Mouse (Mus musculus): ENCODE measurements around the gene Fau. TPM values are rescaled to one million over a fixed set of nuclear protein-coding genes. Genes with fewer than 3 reads are reported as not detected.

The Fau gene
- polyA plus RNA-seq, 1 experiment from 2014 or later: 1,123 TPM

GRCm38 (mm10) chr19:6069851-6070250 is 12.2 kb downstream of the Fau start:
- no peak for DNase-seq (ENCODE audit: low read depth, low spot score)
- ChIA-PET CTCF (no interaction called here), POLR2A (interaction anchor here (0.6 kb wide), 1 partner anchor 653 kb away, joined by 5 read pairs; no protein-coding TSS in a partner anchor)

GRCm38 (mm10) chr19:6070571-6071250 is 13.1 kb downstream of the Fau start:
- H3K27me3 ChIP-seq: no peaks in the 10 kb centered on the region
- in situ Hi-C loops (cut with MboI; ENCODE audit: low pct_unique_long_range_greater_than_20kb): no loop called here
- ChIA-PET CTCF (no interaction called here), POLR2A (interaction anchor here (0.5 to 0.6 kb wide), 2 partner anchors 22 to 654 kb away, joined by 5 read pairs; no protein-coding TSS in a partner anchor)
- no peak for DNase-seq (ENCODE audit: low read depth, low spot score)
- no peak for ATAC-seq
- TF ChIP-seq CTCF (IDR thresholded peaks at IDR 0.05): no peak

More at GRCm38 (mm10) chr19:6069851-6070250, 12.2 kb downstream of the Fau start:
- no peak for TF ChIP-seq CTCF (IDR thresholded peaks at IDR 0.05)
- H3K27me3 ChIP-seq: no peaks in the 10 kb centered on the region
- no peak for ATAC-seq
- in situ Hi-C loops (cut with MboI; ENCODE audit: low pct_unique_long_range_greater_than_20kb): no loop called here

- in situ Hi-C loops (cut with MboI; ENCODE audit: low pct_unique_long_range_greater_than_20kb): no loop called here
- no peak for TF ChIP-seq CTCF (IDR thresholded peaks at IDR 0.05)
- ATAC-seq (no peak), DNase-seq (ENCODE audit: low read depth, low spot score) (no peak)
- POLR2A ChIA-PET: interaction anchor here (0.5 kb wide), 1 partner anchor 22 kb away, joined by 5 read pairs; no protein-coding TSS in a partner anchor
- no peaks in the 10 kb centered on the region for H3K27me3 ChIP-seq
- CTCF ChIA-PET: no interaction called here
Measured at GRCm38 (mm10) chr19:6071261-6071660, 13.6 kb downstream of the Fau start.

- in situ Hi-C loops (cut with MboI; ENCODE audit: low pct_unique_long_range_greater_than_20kb): no loop called here
Measured at GRCm38 (mm10) chr19:6073889-6074288, 16.2 kb downstream of the Fau start.

GRCm38 (mm10) chr19:6076564-6077393 is 19.1 kb downstream of the Fau start, which contains the start of gene Vps51:
Vps51 (minus strand) TSS chr19:6077231.
- TF ChIP-seq CTCF (IDR thresholded peaks at IDR 0.05): no peak
- in situ Hi-C loops (cut with MboI; ENCODE audit: low pct_unique_long_range_greater_than_20kb): no loop called here
- ChIA-PET POLR2A (interaction anchor here (1.1 to 1.8 kb wide), 3 partner anchors 9 to 41 kb away, joined by 3 to 6 read pairs (median 4); partner anchors contain the start of gene Sac3d1), CTCF (interaction anchor here (3.9 kb wide), 1 partner anchor 9 kb away, joined by 27 read pairs; the partner anchor contains the start of gene Tm7sf2)
- DNase-seq (ENCODE audit: low read depth, low spot score) (no peak), ATAC-seq (peak; percentile 63)
- H3K27me3 ChIP-seq: no peaks in the 10 kb centered on the region

More at GRCm38 (mm10) chr19:6073889-6074288, 16.2 kb downstream of the Fau start:
- ATAC-seq (no peak), DNase-seq (ENCODE audit: low read depth, low spot score) (no peak)
- POLR2A ChIA-PET: no interaction called here
- no peak for TF ChIP-seq CTCF (IDR thresholded peaks at IDR 0.05)
- no peaks in the 10 kb centered on the region for H3K27me3 ChIP-seq
- CTCF ChIA-PET: no interaction called here

- POLR2A ChIA-PET: interaction anchor here (1.6 kb wide), 1 partner anchor 12 kb away, joined by 5 read pairs; the partner anchor contains the start of gene Tm7sf2
- CTCF ChIA-PET: interaction anchor here (0.9 kb wide), 1 partner anchor 13 kb away, joined by 3 read pairs; no protein-coding TSS in a partner anchor
- no peaks in the 10 kb centered on the region for H3K27me3 ChIP-seq
- ATAC-seq (no peak), DNase-seq (ENCODE audit: low read depth, low spot score) (no peak)
- TF ChIP-seq CTCF (IDR thresholded peaks at IDR 0.05): no peak
- in situ Hi-C loops (cut with MboI; ENCODE audit: low pct_unique_long_range_greater_than_20kb): no loop called here
Measured at GRCm38 (mm10) chr19:6079983-6080480, 22.4 kb downstream of the Fau start, which contains the start of gene Tmem262. Tmem262 (plus strand) TSS chr19:6080033.

GRCm38 (mm10) chr19:6082156-6082555 is 24.5 kb downstream of the Fau start, which contains the start of gene Gm28374:
Gm28374 (minus strand) TSS chr19:6082256.
- DNase-seq (ENCODE audit: low read depth, low spot score) (no peak), ATAC-seq (no peak)
- POLR2A ChIA-PET: no interaction called here
- in situ Hi-C loops (cut with MboI; ENCODE audit: low pct_unique_long_range_greater_than_20kb): no loop called here
- TF ChIP-seq CTCF (IDR thresholded peaks at IDR 0.05): no peak
- H3K27me3 ChIP-seq: no peaks in the 10 kb centered on the region
- CTCF ChIA-PET: no interaction called here

- peak; percentile 83 for DNase-seq (ENCODE audit: low read depth, low spot score)
- ATAC-seq: peak; percentile 44
- in situ Hi-C loops (cut with MboI; ENCODE audit: low pct_unique_long_range_greater_than_20kb): no loop called here
- CTCF ChIA-PET: interaction anchor here (1.5 kb wide), 1 partner anchor 18 kb away, joined by 5 read pairs; no protein-coding TSS in a partner anchor
- no peaks in the 10 kb centered on the region for H3K27me3 ChIP-seq
- no peak for TF ChIP-seq CTCF (IDR thresholded peaks at IDR 0.05)
- POLR2A ChIA-PET: interaction anchor here (0.7 kb wide), 1 partner anchor 28 kb away, joined by 3 read pairs; no protein-coding TSS in a partner anchor
Measured at GRCm38 (mm10) chr19:6084478-6085248, 27.0 kb downstream of the Fau start, which contains the start of the genes Zfpl1 and Cdca5. Zfpl1 (minus strand) TSS chr19:6084956. Cdca5 (plus strand) TSS chr19:6084983.

- H3K27me3 ChIP-seq: no peaks in the 10 kb centered on the region
- in situ Hi-C loops (cut with MboI; ENCODE audit: low pct_unique_long_range_greater_than_20kb): no loop called here
- POLR2A ChIA-PET: no interaction called here
- peak; percentile 20 for DNase-seq (ENCODE audit: low read depth, low spot score)
- no peak for TF ChIP-seq CTCF (IDR thresholded peaks at IDR 0.05)
- ATAC-seq: peak; percentile 68
- CTCF ChIA-PET: interaction anchor here (1.5 kb wide), 1 partner anchor 18 kb away, joined by 5 read pairs; no protein-coding TSS in a partner anchor
Measured at GRCm38 (mm10) chr19:6085417-6085879, 27.8 kb downstream of the Fau start.
